Mouse (Mus musculus) kidney, embryonic 16.5 days (tissue): ENCODE results near the gene Slc38a3. TPM values are rescaled to one million over a fixed set of nuclear protein-coding genes. Genes with fewer than 3 reads are reported as not detected.
"Not testable (repeated sequence)": the region's sequence is repeated elsewhere in the genome, so short reads cannot be mapped to it uniquely, and the experiment has no call there.

Source experiments
- ATAC-seq: fragments of 200-750 bp; cut with Nextera tagmentation; 2 replicates; pipeline ENCODE4 v1.8.0; 2017; ENCODE audit warnings: moderate TSS enrichment; ENCODE audit not compliant: low FRiP score, low TSS enrichment
- H3K27ac ChIP-seq: fragments of 300-500 bp; sonication (generic); 2 replicates; pipeline ENCODE4 v1.5.1; 2014; ENCODE audit warnings: low read length
- H3K27me3 ChIP-seq: fragments of 300-500 bp; sonication (generic); 2 replicates; pipeline ENCODE4 v1.6.1; 2014; ENCODE audit warnings: low read length, control low read depth, mixed read lengths; ENCODE audit not compliant: insufficient read depth
- H3K36me3 ChIP-seq: fragments of 300-500 bp; sonication (generic); 2 replicates; pipeline ENCODE4 v1.6.1; 2014; ENCODE audit warnings: low read length, control low read depth, mixed read lengths; ENCODE audit not compliant: insufficient read depth
- H3K4me1 ChIP-seq: fragments of 300-500 bp; sonication (generic); 2 replicates; pipeline ENCODE4 v1.6.1; 2014; ENCODE audit warnings: low read length, control low read depth, mixed read lengths; ENCODE audit not compliant: insufficient read depth
- H3K4me2 ChIP-seq: fragments of 300-500 bp; sonication (generic); replicated peaks from 2 replicates; pipeline ENCODE4 v1.6.1; 2014; ENCODE audit warnings: low read depth, low read length
- H3K4me3 ChIP-seq: fragments of 300-500 bp; sonication (generic); 2 replicates; pipeline ENCODE4 v1.5.1; 2014; ENCODE audit warnings: mild to moderate bottlenecking, low read length
- H3K9ac ChIP-seq: fragments of 300-500 bp; sonication (generic); replicated peaks from 2 replicates; pipeline ENCODE4 v1.6.1; 2014; ENCODE audit warnings: low read length
- H3K9me3 ChIP-seq: fragments of 300-500 bp; sonication (generic); 2 replicates; pipeline ENCODE4 v1.6.1; 2016; ENCODE audit warnings: low read length, control low read depth
- WGBS: fragments of 180-500 bp; shearing (Covaris S2); extraction: QIAGEN DNeasy Blood & Tissue Kit; methylation state at CpG from one replicate; pipeline ENCODE4 v1.1.7; 2014; 5-methylcytosine and 5-hydroxymethylcytosine counted together
- polyA plus RNA-seq: library from polyadenylated mRNA; unstranded; fragments of >200 nt; fragmentation: Nextera tagmentation; extraction: Ambion mirVana; gene quantifications from 2 replicates; pipeline ENCODE4 v1.2.1, GENCODE M21; 2015

Slc38a3 gene
- polyA plus RNA-seq, 1 experiment from 2014 or later = 12.9 TPM

DNA sequence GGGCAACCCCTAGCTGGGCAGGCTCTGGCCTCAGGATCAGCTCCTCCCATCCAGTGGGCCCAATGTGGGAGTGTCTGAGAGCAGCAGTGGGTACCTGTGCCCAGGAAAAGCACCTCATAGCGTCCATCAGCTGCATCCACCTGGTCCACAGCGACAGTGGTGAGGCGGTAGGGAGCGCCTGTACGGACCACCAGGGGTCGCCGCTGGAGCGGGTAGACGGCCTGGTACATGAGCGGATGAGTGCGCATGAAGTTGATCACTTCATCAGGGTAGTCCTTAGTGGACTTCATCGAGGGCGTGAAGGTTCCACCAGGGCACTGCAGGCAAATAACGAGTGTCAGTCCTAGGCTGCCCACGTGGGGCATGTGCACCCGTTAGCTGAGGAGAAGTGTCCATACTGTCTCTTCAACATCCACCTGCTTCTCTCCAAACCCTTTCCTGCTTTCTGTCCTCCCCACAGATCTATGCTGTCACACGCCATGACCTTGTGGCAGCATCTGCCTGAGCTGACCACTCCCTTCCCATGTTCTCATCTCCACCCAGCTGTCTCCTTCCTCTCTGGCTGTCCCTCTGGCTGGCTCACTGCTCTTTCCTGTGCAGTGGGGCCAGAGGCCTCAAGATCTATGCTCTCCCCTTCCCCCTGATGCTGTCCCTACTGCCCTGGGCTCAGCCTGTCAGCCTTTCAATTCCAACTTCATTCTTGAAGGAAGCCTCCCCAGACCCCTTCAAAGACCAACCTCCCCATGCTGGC is 16.1 kb upstream of the Slc38a3 start:
- no peaks in the 10 kb centered on the region; the same call in 1 of the 2 replicates for H3K4me1 ChIP-seq
- H3K4me3 ChIP-seq = no peak overlapping the region
- H3K9ac ChIP-seq = no peak overlapping the region; the same call in 1 of the 2 replicates
- WGBS = 31% methylated on average over 17 of the region's 17 CpGs
- ATAC-seq = peak; percentile 69
- peaks cover 76% of the 10 kb centered on the region for H3K36me3 ChIP-seq
- H3K27ac ChIP-seq = no peak overlapping the region
- no peak overlapping the region for H3K4me2 ChIP-seq
- H3K27me3 ChIP-seq = no peaks in the 10 kb centered on the region
- H3K9me3 ChIP-seq = no peaks in the 10 kb centered on the region

DNA sequence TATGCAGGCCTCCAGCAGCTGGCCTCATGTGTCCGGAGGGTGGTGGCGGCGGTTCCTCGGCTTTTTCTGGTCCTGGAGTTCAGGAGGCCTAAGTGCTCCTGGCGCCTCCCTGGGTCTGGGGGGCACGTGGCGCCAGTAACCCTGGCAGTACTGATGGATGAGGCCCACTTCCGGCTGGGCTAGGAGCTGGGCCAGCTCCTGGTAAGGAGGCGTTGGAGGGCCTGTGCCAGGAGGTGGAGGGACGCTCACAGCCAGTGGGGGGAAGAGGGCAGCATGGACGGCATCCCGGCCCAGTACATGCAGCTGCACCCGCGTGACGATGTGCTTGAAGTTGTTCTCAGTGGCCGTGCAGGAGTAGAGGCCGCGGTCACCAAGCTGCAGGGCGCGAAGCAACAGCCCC is 13.1 kb upstream of the Slc38a3 start:
- no peak for ATAC-seq
- no peak overlapping the region for H3K4me3 ChIP-seq
- peaks cover 5% of the 10 kb centered on the region; the same call in 1 of the 2 replicates for H3K27me3 ChIP-seq
- no peak overlapping the region for H3K9ac ChIP-seq
- no peaks in the 10 kb centered on the region; the same call in 1 of the 2 replicates for H3K4me1 ChIP-seq
- H3K27ac ChIP-seq = no peak overlapping the region
- no peaks in the 10 kb centered on the region for H3K9me3 ChIP-seq
- H3K36me3 ChIP-seq = peaks cover 53% of the 10 kb centered on the region
- no peak overlapping the region for H3K4me2 ChIP-seq
- 80% methylated on average over 20 of the region's 20 CpGs for WGBS

DNA sequence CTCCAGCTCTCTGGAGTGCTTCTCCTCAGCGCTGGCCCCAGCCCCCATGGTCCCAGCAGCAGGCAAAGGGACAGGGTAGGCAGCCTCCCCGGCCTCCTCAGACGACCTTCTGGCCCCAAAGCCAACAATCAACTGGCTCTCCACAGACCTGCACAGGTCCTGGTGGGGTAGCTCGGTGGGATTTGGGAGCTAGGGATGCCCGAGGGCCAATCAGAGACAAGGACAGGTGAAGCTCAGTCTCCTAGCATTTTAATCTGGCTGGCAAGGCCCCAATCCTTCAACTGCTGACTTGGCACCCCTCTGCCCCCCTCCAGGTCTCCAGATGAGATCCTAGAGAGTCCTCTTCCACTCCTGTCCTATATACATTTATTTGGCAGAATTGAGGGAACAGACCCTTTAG is 10.2 kb upstream of the Slc38a3 start, which contains the start of gene Gnat1:
Gnat1 (minus strand) TSS at position 212 of the 400 bp plus-strand sequence.
- Histone ChIP-seq H3K4me2 (no peak within 1 kb of the TSS), H3K4me1 (peaks cover 11% of the 10 kb centered on the region), H3K36me3 (peaks cover 29% of the 10 kb centered on the region), H3K4me3 (no peak within 1 kb of the TSS), H3K27me3 (peaks cover 30% of the 10 kb centered on the region), H3K9ac (no peak within 1 kb of the TSS), H3K9me3 (no peaks in the 10 kb centered on the region), H3K27ac (no peak within 1 kb of the TSS)
- WGBS = 33% methylated on average over 5 of the region's 5 CpGs
- ATAC-seq = no peak

DNA sequence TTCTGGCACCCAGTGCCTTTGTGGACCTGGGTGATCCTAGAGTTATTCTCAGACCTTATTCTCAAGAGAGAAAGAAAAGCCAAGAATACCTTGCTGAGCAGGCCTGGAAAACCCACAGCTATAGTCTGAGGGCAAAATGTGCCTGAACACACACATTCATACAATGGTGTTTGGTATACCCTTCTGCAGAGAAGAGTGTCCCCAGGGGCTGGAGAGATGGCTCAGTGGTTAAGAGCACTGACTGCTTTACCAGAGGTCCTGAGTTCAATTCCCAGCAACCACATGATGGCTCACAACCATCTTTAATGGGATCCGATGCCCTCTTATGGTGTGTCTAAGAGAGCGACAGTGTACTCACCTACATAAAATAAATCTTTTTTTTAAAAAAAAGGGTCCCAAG is 9.5 kb upstream of the Slc38a3 start:
- H3K4me2 ChIP-seq = no peak overlapping the region
- no peak overlapping the region for H3K27ac ChIP-seq
- H3K9ac ChIP-seq = no peak overlapping the region
- H3K4me1 ChIP-seq = peaks cover 11% of the 10 kb centered on the region
- WGBS = 87% methylated on average over 2 of the region's 2 CpGs
- no peak overlapping the region for H3K4me3 ChIP-seq
- no peaks in the 10 kb centered on the region for H3K9me3 ChIP-seq
- peaks cover 31% of the 10 kb centered on the region for H3K27me3 ChIP-seq
- no peak for ATAC-seq
- peaks cover 23% of the 10 kb centered on the region for H3K36me3 ChIP-seq

DNA sequence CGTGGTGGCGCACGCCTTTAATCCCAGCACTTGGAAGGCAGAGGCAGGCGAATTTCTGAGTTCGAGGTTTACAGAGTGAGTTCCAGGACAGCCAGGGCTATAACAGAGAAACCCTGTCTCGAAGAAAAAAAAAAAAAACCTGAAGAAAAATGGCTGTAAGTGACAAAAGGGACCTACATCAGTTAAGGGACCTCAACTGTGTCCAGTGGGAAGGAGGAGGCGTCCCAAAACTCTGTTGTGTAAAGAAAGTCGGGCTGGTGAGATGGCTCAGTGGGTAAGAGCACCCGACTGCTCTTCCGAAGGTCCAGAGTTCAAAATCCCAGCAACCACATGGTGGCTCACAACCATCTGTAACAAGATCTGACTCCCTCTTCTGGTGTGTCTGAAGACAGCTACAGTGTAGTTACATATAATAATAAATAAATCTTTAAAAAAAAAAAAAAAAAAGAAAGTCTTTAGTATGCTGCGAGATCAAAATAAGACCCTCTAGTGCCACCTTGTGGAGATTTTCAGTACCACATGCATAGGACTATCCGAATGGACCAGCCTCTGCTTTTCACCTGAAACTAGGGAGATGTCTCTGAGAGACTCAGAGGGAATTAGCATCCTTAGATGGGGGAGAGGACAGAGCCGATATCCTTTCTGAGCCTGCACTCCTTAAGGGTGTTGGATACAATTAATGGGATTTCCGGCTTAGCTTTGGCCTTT is 8.6 kb upstream of the Slc38a3 start:
- peaks cover 31% of the 10 kb centered on the region for H3K27me3 ChIP-seq
- H3K4me2 ChIP-seq, H3K27ac ChIP-seq, H3K4me3 ChIP-seq, H3K9me3 ChIP-seq, H3K9ac ChIP-seq, ATAC-seq: not testable (repeated sequence)
- peaks cover 11% of the 10 kb centered on the region for H3K4me1 ChIP-seq
- peaks cover 14% of the 10 kb centered on the region; the same call in 1 of the 2 replicates for H3K36me3 ChIP-seq
- 36% methylated on average over 14 of the region's 14 CpGs for WGBS

DNA sequence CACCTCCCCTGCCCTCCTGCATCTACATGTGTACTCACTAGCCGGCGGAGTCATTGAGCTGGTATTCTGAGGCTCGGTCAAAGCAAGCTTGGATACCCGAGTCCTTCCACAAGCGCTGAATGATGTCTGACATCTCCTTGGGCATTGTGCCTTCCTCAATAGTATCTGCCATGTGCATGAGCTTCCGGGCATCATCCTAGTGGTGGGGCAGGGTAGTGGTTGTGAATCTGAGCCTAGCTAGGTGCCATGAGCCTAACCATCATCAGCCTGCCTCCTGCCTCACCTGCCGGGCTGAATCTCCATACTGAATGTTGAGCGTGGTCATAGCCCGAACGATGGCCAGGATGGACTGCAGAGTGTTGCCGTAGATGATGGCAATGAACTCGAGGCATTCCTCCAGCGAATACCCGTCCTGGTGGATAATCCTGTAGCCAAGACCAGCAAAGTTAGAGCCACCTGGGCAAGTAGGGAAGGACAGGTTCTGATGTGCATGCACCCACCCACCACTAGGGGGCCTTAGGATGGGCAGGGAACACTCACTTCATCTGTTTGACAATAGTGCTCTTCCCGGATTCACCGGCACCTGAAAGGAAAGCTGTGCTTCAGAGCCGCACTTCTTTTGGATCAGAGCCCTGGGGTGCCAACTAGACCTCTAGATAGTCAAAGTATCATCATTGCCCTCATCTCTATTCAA is 7.9 kb upstream of the Slc38a3 start:
- Histone ChIP-seq H3K4me3 (no peak overlapping the region), H3K4me2 (no peak overlapping the region), H3K4me1 (peaks cover 11% of the 10 kb centered on the region), H3K36me3 (peaks cover 7% of the 10 kb centered on the region; the same call in 1 of the 2 replicates), H3K27me3 (peaks cover 31% of the 10 kb centered on the region), H3K9me3 (no peaks in the 10 kb centered on the region), H3K27ac (no peak overlapping the region), H3K9ac (no peak overlapping the region)
- no peak for ATAC-seq
- WGBS = 22% methylated on average over 17 of the region's 17 CpGs

DNA sequence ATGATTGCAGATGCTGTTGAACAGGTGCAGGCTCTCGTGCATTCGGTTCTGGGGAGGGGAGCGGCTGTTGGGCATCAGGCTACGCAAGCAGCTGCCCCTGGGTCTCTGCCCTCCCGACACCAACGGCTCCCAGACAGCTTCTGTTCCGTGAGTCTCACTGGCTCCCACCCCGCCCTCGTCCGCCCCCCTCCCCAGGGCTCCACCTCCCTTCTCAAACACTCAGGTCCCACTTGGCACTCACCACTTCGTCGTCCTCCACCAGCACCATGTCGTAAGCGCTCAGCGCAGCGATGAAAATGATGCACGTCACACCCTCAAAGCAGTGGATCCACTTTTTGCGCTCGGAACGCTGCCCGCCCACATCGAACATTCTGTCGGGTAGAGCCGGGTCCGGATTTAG is 7.0 kb upstream of the Slc38a3 start:
- under 1% methylated on average over 25 of the region's 25 CpGs for WGBS
- Histone ChIP-seq H3K4me1 (peaks cover 11% of the 10 kb centered on the region), H3K4me3 (peak overlapping the region; percentile 38), H3K4me2 (peak overlapping the region; percentile 60), H3K9me3 (no peaks in the 10 kb centered on the region), H3K27ac (no peak overlapping the region), H3K36me3 (no peaks in the 10 kb centered on the region), H3K27me3 (peaks cover 31% of the 10 kb centered on the region), H3K9ac (peak overlapping the region; percentile 48)
- ATAC-seq = peak; percentile 27; the same call in 1 of the 2 replicates

DNA sequence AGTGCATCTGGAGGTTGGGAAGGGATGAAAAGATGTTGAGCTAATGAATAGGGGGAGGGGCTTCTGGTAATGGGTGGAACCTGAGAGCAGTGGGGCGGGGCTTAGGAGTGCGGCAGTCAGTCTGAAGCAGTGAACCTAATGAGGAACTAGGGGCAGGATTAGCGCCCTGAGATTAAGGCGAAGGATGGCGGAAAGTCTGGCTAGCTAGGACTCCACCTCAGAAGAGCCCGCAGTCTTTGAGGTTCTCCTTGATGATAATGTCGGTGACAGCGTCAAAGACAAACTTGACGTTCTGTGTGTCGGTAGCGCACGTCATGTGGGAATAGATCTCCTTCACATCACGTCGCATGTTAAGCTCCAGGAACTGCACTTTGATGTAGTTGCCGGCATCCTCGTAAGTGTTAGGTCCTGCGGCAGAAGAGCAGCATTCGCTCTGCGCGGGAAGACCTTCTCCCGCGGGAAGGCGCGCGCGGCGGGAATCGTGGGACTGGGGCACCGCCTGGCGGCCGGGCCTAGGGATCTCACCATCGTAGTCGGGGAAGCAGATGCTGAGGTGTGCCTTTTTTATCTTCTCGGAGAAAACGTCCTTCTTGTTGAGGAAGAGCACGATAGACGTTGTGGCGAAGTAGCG is 6.5 kb upstream of the Slc38a3 start:
- ATAC-seq = peak; percentile 52; the same call in 1 of the 2 replicates
- Histone ChIP-seq H3K4me2 (peak overlapping the region; percentile 60), H3K27ac (no peak overlapping the region), H3K9ac (peak overlapping the region; percentile 48), H3K36me3 (no peaks in the 10 kb centered on the region), H3K27me3 (peaks cover 31% of the 10 kb centered on the region), H3K9me3 (no peaks in the 10 kb centered on the region), H3K4me1 (peaks cover 11% of the 10 kb centered on the region), H3K4me3 (peak overlapping the region; percentile 38)
- WGBS = under 1% methylated on average over 39 of the region's 39 CpGs

DNA sequence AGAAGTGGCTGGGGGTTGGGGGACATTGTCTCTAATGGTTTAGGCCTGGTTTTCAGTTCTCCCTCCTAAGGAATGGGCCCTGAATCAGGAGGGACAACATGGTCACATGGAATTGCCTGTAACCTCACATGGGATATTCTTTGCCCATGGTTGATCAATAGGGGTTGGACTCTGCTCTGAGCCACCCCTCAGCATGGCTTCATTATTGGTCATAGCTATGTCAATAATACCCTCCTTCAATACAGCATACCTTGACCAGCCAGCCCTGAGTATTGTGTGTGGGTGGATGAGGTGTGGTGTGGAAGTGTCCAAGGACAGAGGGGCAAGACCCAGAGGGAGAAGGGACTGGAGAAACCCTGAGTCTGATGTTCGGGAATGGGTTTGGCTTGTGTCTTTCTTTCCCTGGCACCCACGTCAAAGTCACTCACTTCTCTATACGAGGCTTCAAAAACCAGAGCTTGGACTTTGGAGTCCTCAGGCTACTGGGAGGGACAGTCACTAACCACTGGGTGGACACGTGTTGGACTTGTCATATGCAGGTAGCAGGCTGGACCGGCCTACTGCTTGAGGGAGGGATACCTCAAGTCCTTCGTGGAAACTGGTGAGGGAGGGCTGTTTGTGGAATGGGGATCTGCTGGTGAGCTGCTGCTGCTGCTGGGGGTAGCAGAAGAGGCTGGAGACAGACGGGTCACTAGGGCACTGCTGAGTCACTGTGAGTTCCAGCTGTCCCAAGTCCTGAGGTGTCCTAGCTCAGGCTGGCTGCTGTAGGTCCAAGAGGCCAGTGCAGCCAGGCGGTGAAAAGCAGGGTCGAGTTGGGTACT is 5.5 kb upstream of the Slc38a3 start:
- Histone ChIP-seq H3K4me1 (peaks cover 20% of the 10 kb centered on the region), H3K4me2 (0 out of 2 replicates have a peak overlapping the region, but pooled peaks have one; percentile 60), H3K9ac (no peak overlapping the region), H3K9me3 (no peaks in the 10 kb centered on the region), H3K27me3 (peaks cover 31% of the 10 kb centered on the region), H3K4me3 (no peak overlapping the region), H3K36me3 (no peaks in the 10 kb centered on the region), H3K27ac (no peak overlapping the region)
- ATAC-seq = peak; percentile 31
- 57% methylated on average over 9 of the region's 9 CpGs for WGBS
